Mouse (Mus musculus): Measurements from ENCODE around the gene Ier2. TPM values are rescaled to one million over a fixed set of nuclear protein-coding genes. Genes with fewer than 3 reads are reported as not detected.
A peak's percentile ranks its signal among the peaks of the same experiment; 100 is the strongest.

Ier2 gene
- polyA plus RNA-seq, 1 experiment from 2014 or later = 82.8 TPM

DNA sequence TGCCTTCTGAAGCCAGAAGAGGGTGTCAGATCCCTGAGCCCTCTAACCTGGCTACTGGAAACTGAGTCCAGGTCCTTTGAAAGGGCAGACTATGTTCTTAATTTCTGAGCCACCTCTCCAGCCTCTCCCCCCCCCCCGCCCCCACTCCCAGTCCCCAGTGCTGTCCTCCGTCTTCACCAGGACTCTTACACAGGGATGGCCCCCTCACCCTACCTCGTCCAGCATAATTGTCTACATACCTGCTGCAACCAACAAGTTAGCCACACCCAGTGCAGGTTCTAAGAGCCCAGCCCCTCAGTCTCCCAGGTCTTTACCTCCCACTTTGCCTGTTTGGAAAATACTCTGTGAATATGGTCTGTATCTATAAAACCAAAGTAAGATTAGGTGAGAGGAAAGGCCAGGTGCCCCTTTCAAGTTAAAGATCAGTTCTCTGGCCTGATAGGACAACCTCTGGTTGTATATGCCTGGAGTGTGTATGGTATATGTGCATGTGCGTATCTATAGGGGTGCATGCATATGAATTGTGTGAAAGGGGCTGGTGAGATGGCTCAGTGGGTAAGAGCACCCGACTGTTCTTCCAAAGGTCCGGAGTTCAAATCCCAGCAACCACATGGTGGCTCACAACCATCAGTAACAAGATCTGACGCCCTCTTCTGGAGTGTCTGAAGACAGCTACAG, 21.9 kb downstream of the Ier2 start:
- no peak for TF ChIP-seq EP300 (optimal IDR thresholded peaks at IDR 0.05)
- peak; percentile 27; the same call in 1 of the 2 replicates for TF ChIP-seq CTCF (IDR thresholded peaks at IDR 0.05; ENCODE audit: low read depth)
- WGBS = 70% methylated on average over 7 of the region's 7 CpGs
- Histone ChIP-seq H3K4me1 (replicated peaks; ENCODE audit: control insufficient read depth, insufficient read depth) (no peaks in the 10 kb centered on the region), H3K9me3 (ENCODE audit: control insufficient read depth, low read length) (no peaks in the 10 kb centered on the region), H3K4me3 (ENCODE audit: low read depth, low read length) (no peak overlapping the region), H3K36me3 (ENCODE audit: control insufficient read depth, insufficient read depth, low read length) (no peaks in the 10 kb centered on the region), H3K9ac (ENCODE audit: low read length) (no peak overlapping the region), H3K27ac (replicated peaks) (no peak overlapping the region), H3K27me3 (ENCODE audit: control insufficient read depth, insufficient read depth, low read length) (no peaks in the 10 kb centered on the region), H3K4me2 (replicated peaks; ENCODE audit: low read depth) (no peak overlapping the region)
- DNase-seq (ENCODE audit: low spot score) (no peak), ATAC-seq (ENCODE audit: low FRiP score, low TSS enrichment) (no peak)

GRCm38 (mm10) chr8:84640010-84640588, 22.6 kb downstream of the Ier2 start:
- Histone ChIP-seq H3K4me2 (replicated peaks; ENCODE audit: low read depth) (peak overlapping the region; percentile 44), H3K27ac (replicated peaks) (no peak overlapping the region; the same call in 1 of the 2 replicates), H3K27me3 (ENCODE audit: control insufficient read depth, insufficient read depth, low read length) (no peaks in the 10 kb centered on the region), H3K36me3 (ENCODE audit: control insufficient read depth, insufficient read depth, low read length) (no peaks in the 10 kb centered on the region), H3K4me3 (ENCODE audit: low read depth, low read length) (peak overlapping the region; percentile 45), H3K4me1 (replicated peaks; ENCODE audit: control insufficient read depth, insufficient read depth) (no peaks in the 10 kb centered on the region; the same call in 1 of the 2 replicates), H3K9me3 (ENCODE audit: control insufficient read depth, low read length) (no peaks in the 10 kb centered on the region), H3K9ac (ENCODE audit: low read length) (no peak overlapping the region)
- 18% methylated on average over 9 of the region's 9 CpGs for WGBS
- no peak for TF ChIP-seq EP300 (optimal IDR thresholded peaks at IDR 0.05)
- TF ChIP-seq CTCF (IDR thresholded peaks at IDR 0.05; ENCODE audit: low read depth) = no peak
- ATAC-seq (ENCODE audit: low FRiP score, low TSS enrichment) (no peak), DNase-seq (ENCODE audit: low spot score) (no peak)

DNA sequence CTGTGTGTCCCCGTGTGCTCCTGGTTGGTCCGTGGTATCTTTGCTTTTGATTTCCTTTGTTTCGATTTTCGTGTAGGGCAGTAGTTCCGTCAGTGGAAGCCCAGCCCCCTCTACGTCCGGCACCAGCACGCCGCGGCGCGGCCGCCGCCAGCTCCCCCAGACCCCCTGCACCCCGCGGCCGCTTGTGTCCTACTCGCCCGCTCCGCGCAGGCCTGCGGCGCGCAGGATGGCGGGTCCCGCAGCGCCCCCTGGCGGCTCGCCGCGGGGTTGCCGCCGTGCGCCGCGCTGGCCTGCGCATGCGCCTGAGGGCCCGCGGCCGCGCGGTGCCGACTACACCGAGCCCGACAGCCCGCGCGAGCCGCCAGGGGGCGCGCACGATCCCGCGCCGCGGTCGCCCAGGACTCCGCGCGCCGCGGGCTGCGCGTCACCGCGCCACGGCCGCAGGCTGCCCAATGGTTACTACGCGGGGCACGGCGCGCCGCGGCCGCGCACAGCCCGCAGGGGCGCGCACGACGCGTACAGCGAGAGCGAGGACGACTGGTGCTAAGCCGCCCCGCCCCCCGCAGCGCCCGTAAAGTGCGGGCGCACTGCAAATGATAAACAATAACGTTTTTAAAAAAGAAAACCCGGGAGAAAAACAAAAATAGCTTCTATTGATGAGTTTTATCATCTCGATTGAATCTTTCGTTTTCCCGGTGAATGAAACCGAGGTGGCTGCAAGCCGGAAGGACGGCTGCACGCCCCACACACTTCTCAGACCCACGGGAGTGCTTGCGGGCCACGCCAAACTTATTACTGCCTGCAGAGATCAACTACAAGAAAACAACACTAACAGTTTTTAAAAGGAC, 23.3 kb downstream of the Ier2 start:
- Histone ChIP-seq H3K36me3 (ENCODE audit: control insufficient read depth, insufficient read depth, low read length) (no peaks in the 10 kb centered on the region), H3K4me1 (replicated peaks; ENCODE audit: control insufficient read depth, insufficient read depth) (no peaks in the 10 kb centered on the region; the same call in 1 of the 2 replicates), H3K27ac (replicated peaks) (peak overlapping the region; percentile 83), H3K4me2 (replicated peaks; ENCODE audit: low read depth) (peak overlapping the region; percentile 73), H3K4me3 (ENCODE audit: low read depth, low read length) (peak overlapping the region; percentile 57), H3K9ac (ENCODE audit: low read length) (peak overlapping the region; percentile 67), H3K9me3 (ENCODE audit: control insufficient read depth, low read length) (no peaks in the 10 kb centered on the region), H3K27me3 (ENCODE audit: control insufficient read depth, insufficient read depth, low read length) (no peaks in the 10 kb centered on the region)
- peak; percentile 93 for DNase-seq (ENCODE audit: low spot score)
- WGBS = under 1% methylated on average over 88 of the region's 106 CpGs
- TF ChIP-seq EP300 (optimal IDR thresholded peaks at IDR 0.05) = no peak
- TF ChIP-seq CTCF (IDR thresholded peaks at IDR 0.05; ENCODE audit: low read depth) = peak; percentile 65
- peak; percentile 97 for ATAC-seq (ENCODE audit: low FRiP score, low TSS enrichment)

DNA sequence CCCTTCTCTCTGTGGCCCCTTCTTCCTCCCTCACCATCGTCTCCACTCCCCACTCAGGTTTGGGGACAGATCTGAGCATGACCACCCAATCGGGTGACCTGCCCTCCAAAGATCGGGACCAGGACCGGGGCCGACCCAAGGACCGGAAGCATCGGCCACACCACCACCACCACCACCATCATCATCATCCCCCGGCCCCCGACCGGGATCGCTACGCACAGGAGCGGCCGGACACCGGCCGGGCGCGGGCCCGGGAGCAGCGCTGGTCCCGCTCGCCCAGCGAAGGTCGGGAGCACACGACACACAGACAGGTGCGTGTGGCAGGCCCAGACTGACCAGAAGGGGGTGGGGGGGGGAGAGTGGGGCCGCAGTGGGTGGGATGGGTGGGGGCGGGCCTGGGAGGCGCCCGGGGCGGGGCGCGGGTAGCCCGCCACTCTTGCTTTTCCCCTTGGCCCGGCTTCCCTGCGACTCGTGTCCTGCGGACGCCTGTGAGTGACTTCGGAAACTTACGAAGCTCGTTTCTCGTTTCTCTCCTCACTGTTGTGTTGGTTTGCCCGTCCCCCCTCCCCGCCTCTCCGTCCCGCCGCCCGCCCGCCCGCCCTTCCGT, 24.0 kb downstream of the Ier2 start:
- Histone ChIP-seq H3K27ac (replicated peaks) (peak overlapping the region; percentile 83), H3K4me1 (replicated peaks; ENCODE audit: control insufficient read depth, insufficient read depth) (no peaks in the 10 kb centered on the region; the same call in 1 of the 2 replicates), H3K4me2 (replicated peaks; ENCODE audit: low read depth) (peak overlapping the region; percentile 73), H3K4me3 (ENCODE audit: low read depth, low read length) (peak overlapping the region; percentile 57), H3K9me3 (ENCODE audit: control insufficient read depth, low read length) (no peaks in the 10 kb centered on the region), H3K27me3 (ENCODE audit: control insufficient read depth, insufficient read depth, low read length) (no peaks in the 10 kb centered on the region), H3K36me3 (ENCODE audit: control insufficient read depth, insufficient read depth, low read length) (no peaks in the 10 kb centered on the region), H3K9ac (ENCODE audit: low read length) (peak overlapping the region; percentile 67)
- peak; percentile 11 for ATAC-seq (ENCODE audit: low FRiP score, low TSS enrichment)
- TF ChIP-seq EP300 (optimal IDR thresholded peaks at IDR 0.05) (no peak), CTCF (IDR thresholded peaks at IDR 0.05; ENCODE audit: low read depth) (0 out of 2 replicates have a peak, but pooled peaks have one; percentile 4)
- WGBS = 1% methylated on average over 19 of the region's 52 CpGs
- no peak for DNase-seq (ENCODE audit: low spot score)

- peak overlapping the region; percentile 57 for H3K4me3 ChIP-seq (ENCODE audit: low read depth, low read length)
- H3K4me1 ChIP-seq (replicated peaks; ENCODE audit: control insufficient read depth, insufficient read depth) = no peaks in the 10 kb centered on the region; the same call in 1 of the 2 replicates
- H3K27ac ChIP-seq (replicated peaks) = no peak overlapping the region; the same call in 1 of the 2 replicates
- WGBS = 46% methylated on average over 8 of the region's 8 CpGs
- no peak for DNase-seq (ENCODE audit: low spot score)
- no peaks in the 10 kb centered on the region for H3K36me3 ChIP-seq (ENCODE audit: control insufficient read depth, insufficient read depth, low read length)
- no peaks in the 10 kb centered on the region for H3K27me3 ChIP-seq (ENCODE audit: control insufficient read depth, insufficient read depth, low read length)
- no peaks in the 10 kb centered on the region for H3K9me3 ChIP-seq (ENCODE audit: control insufficient read depth, low read length)
- H3K9ac ChIP-seq (ENCODE audit: low read length) = peak overlapping the region; percentile 67
- peak overlapping the region; percentile 73 for H3K4me2 ChIP-seq (replicated peaks; ENCODE audit: low read depth)
- TF ChIP-seq EP300 (optimal IDR thresholded peaks at IDR 0.05) (no peak), CTCF (IDR thresholded peaks at IDR 0.05; ENCODE audit: low read depth) (no peak)
- no peak for ATAC-seq (ENCODE audit: low FRiP score, low TSS enrichment)
Observed at GRCm38 (mm10) chr8:84637946-84638554, 24.6 kb downstream of the Ier2 start.
